Mouse (Mus musculus) liver, adult 2 months (tissue): Measurements from ENCODE around the gene Kcng3. TPM values are rescaled to one million over a fixed set of nuclear protein-coding genes. Genes with fewer than 3 reads are reported as not detected.

Source experiments
- DNase-seq: peaks from one replicate; pipeline ENCODE4 v3.0.0-alpha.2; 2011; ENCODE audit warnings: low read depth, low spot score; ENCODE audit errors: extremely low read depth
- H3K27ac ChIP-seq: fragments of 200-500 bp; replicated peaks from 2 replicates; pipeline ENCODE4 v1.5.1; 2012; ENCODE audit warnings: low read depth, mild to moderate bottlenecking, control low read depth, inconsistent platforms, low read length; ENCODE audit not compliant: insufficient read depth
- H3K27me3 ChIP-seq: fragments of 200-500 bp; 2 replicates; pipeline ENCODE4 v1.6.1; 2012; ENCODE audit warnings: mild to moderate bottlenecking, moderate library complexity, low read length, inconsistent platforms; ENCODE audit not compliant: control insufficient read depth, insufficient read depth
- H3K36me3 ChIP-seq: fragments of 200-500 bp; 2 replicates; pipeline ENCODE4 v1.6.1; 2012; ENCODE audit warnings: low read length, inconsistent platforms; ENCODE audit not compliant: control insufficient read depth, insufficient read depth
- H3K4me1 ChIP-seq: fragments of 200-500 bp; 2 replicates; pipeline ENCODE4 v1.6.1; 2011; ENCODE audit warnings: low read length; ENCODE audit not compliant: control insufficient read depth, insufficient read depth
- H3K4me3 ChIP-seq: fragments of 200-500 bp; 2 replicates; pipeline ENCODE4 v1.5.1; 2011; ENCODE audit warnings: low read depth, mild to moderate bottlenecking, control low read depth, low read length, moderate library complexity; ENCODE audit not compliant: insufficient read depth
- H3K79me2 ChIP-seq: fragments of 200-500 bp; 2 replicates; pipeline ENCODE4 v1.6.1; 2012; ENCODE audit warnings: inconsistent platforms, mild to moderate bottlenecking, low read length, moderate library complexity; ENCODE audit not compliant: control insufficient read depth, insufficient read depth
- H3K9ac ChIP-seq: fragments of 200-500 bp; 2 replicates; pipeline ENCODE4 v1.6.1; 2012; ENCODE audit warnings: low read depth, mild to moderate bottlenecking, control low read depth, inconsistent platforms, low read length
- CTCF ChIP-seq: fragments of 200-500 bp; IDR thresholded peaks from 2 replicates; pipeline ENCODE4 v1.5.1; 2011; ENCODE audit warnings: low read depth, low read length, control low read depth
- POLR2A ChIP-seq: fragments of 200-500 bp; IDR thresholded peaks from 2 replicates; pipeline ENCODE4 v1.6.1; 2011; ENCODE audit warnings: low read length, control low read depth; ENCODE audit not compliant: insufficient read depth; ENCODE audit errors: extremely low read depth
- WGBS: fragments of 180-500 bp; shearing (Covaris S2); methylation state at CpG from one replicate; pipeline ENCODE4 v1.1.7; 2018; 5-methylcytosine and 5-hydroxymethylcytosine counted together
- polyA plus RNA-seq: library from polyadenylated mRNA; depleted of rRNA; stranded (reverse); fragments of >200 nt; gene quantifications from 2 replicates; pipeline ENCODE4 v1.2.3, GENCODE M21; 2012; rRNA removed
- total RNA-seq: library from RNA; depleted of rRNA; stranded (reverse); fragments of >200 nt; gene quantifications from 2 replicates; pipeline ENCODE4 v1.2.3, GENCODE M21; 2014; rRNA removed

Kcng3 gene
- total and polyA plus RNA-seq, 2 experiments, result not detected

DNA sequence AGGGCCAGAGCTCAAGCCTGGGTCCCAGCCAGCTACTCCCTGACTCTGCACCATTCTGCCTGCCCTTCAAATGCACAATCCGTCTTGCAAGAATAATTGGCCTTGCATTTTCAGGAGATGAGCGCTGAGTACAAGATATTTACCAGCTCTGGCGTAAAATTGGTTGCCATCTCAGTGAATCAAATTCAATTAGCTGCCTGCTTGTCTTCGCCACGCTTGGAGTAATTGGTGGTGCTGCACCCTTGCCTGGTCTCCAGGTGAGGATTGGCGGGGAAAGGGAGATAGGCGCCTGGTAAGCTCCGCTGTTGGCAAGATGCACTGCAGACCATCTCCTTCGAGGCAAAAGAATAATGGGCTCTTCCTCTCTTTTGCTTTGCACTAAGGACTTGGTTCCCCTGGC lies 93.6 kb downstream of the Kcng3 start:
- 84% methylated on average over 9 of the region's 9 CpGs for WGBS
- H3K4me3 ChIP-seq, result no peak overlapping the region
- TF ChIP-seq POLR2A (no peak), CTCF (no peak)
- H3K79me2 ChIP-seq, result no peaks in the 10 kb centered on the region
- no peak for DNase-seq
- H3K27ac ChIP-seq, result no peak overlapping the region
- no peaks in the 10 kb centered on the region for H3K27me3 ChIP-seq
- H3K9ac ChIP-seq, result no peak overlapping the region
- no peaks in the 10 kb centered on the region for H3K36me3 ChIP-seq
- no peaks in the 10 kb centered on the region for H3K4me1 ChIP-seq

Other genes starting within 250 kb of the Kcng3 start
- gene Cox7a2l, start 114.6 kb downstream of the Kcng3 start, total RNA-seq, result 184 and 203 TPM in 2 replicates
- 88.8 and 114 TPM in 2 replicates for gene Cox7a2l, start 114.6 kb downstream of the Kcng3 start, polyA plus RNA-seq
- 11.3 and 11.4 TPM in 2 replicates for gene Mta3, start 74.3 kb upstream of the Kcng3 start, total RNA-seq
- 12.1 and 16.0 TPM in 2 replicates for gene Mta3, start 74.3 kb upstream of the Kcng3 start, polyA plus RNA-seq
- 588 and 626 TPM in 2 replicates for gene Haao, start 216.1 kb upstream of the Kcng3 start, total RNA-seq
- 835 and 840 TPM in 2 replicates for gene Haao, start 216.1 kb upstream of the Kcng3 start, polyA plus RNA-seq